Mouse (Mus musculus) G1E-ER4 (cell line): Measurements from ENCODE around the gene Prmt1. TPM values are rescaled to one million over a fixed set of nuclear protein-coding genes. Genes with fewer than 3 reads are reported as not detected.

Experiments
- GATA1 ChIP-seq: IDR thresholded peaks from one replicate; pipeline ENCODE4 v1.8.0; 2012; ENCODE audit warnings: low read length, inconsistent platforms
- polyA plus RNA-seq: library from polyadenylated mRNA; stranded (reverse); fragments of >175 nt; gene quantifications from 2 replicates; pipeline ENCODE4 v1.2.3, GENCODE M21; 2012

The Prmt1 gene
- polyA plus RNA-seq: 142 and 234 TPM in 2 replicates

GRCm38 (mm10) chr7:44986192-44986878 is at the start of gene Prmt1:
Gene Prmt1 (minus strand): TSS chr7:44986568.
- no peak for TF ChIP-seq GATA1

- TF ChIP-seq GATA1: no peak
Observed at GRCm38 (mm10) chr7:45035631-45036030, 49.3 kb upstream of the Prmt1 start.

- no peak for TF ChIP-seq GATA1
Observed at GRCm38 (mm10) chr7:45033722-45034359, 47.5 kb upstream of the Prmt1 start.

- TF ChIP-seq GATA1: no peak
Observed at GRCm38 (mm10) chr7:45030857-45031256, 44.5 kb upstream of the Prmt1 start.

- no peak for TF ChIP-seq GATA1
Observed at GRCm38 (mm10) chr7:45029995-45030394, 43.6 kb upstream of the Prmt1 start.

GRCm38 (mm10) chr7:45028351-45028750 is 42.0 kb upstream of the Prmt1 start:
- TF ChIP-seq GATA1: no peak

GRCm38 (mm10) chr7:45027761-45028160 is 41.4 kb upstream of the Prmt1 start:
- TF ChIP-seq GATA1: no peak

- TF ChIP-seq GATA1: no peak
Observed at GRCm38 (mm10) chr7:45026256-45026655, 39.9 kb upstream of the Prmt1 start.

- TF ChIP-seq GATA1: no peak
Observed at GRCm38 (mm10) chr7:45025601-45026220, 39.3 kb upstream of the Prmt1 start.

GRCm38 (mm10) chr7:45024281-45025248 is 38.2 kb upstream of the Prmt1 start:
- no peak for TF ChIP-seq GATA1

- no peak for TF ChIP-seq GATA1
Observed at GRCm38 (mm10) chr7:45020225-45020624, 33.9 kb upstream of the Prmt1 start.

GRCm38 (mm10) chr7:45019031-45019571 is 32.7 kb upstream of the Prmt1 start:
- TF ChIP-seq GATA1: no peak

GRCm38 (mm10) chr7:45017242-45018061 is 31.1 kb upstream of the Prmt1 start, which contains the start of gene Rras:
Gene Rras (plus strand): TSS chr7:45017961.
- TF ChIP-seq GATA1: no peak

GRCm38 (mm10) chr7:45016761-45017160 is 30.4 kb upstream of the Prmt1 start:
- TF ChIP-seq GATA1: no peak
